Mouse (Mus musculus) monocyte, adult 2 months (primary cell): Measurements from ENCODE around the gene Bbs9.
"Not testable (repeated sequence)": the region's sequence is repeated elsewhere in the genome, so short reads cannot be mapped to it uniquely, and the experiment has no call there.

Source experiments
- DNase-seq, 2 experiments: peaks; one replicate each; pipeline ENCODE4 v3.0.0; 2022; ENCODE audit warnings: low spot score in 2 of 2, low read depth in 1 of 2

Bbs9 gene

GRCm38 (mm10) chr9:22683786-22684185 lies 208.3 kb downstream of the Bbs9 start:
- no peak for DNase-seq

- DNase-seq: no peak
Observed at GRCm38 (mm10) chr9:22686765-22687472, 211.4 kb downstream of the Bbs9 start.

- DNase-seq: no peak
Observed at GRCm38 (mm10) chr9:22690234-22690633, 214.7 kb downstream of the Bbs9 start.

- no peak for DNase-seq
Observed at GRCm38 (mm10) chr9:22695392-22695791, 219.9 kb downstream of the Bbs9 start.

- DNase-seq: no peak
Observed at GRCm38 (mm10) chr9:22696809-22697374, 221.4 kb downstream of the Bbs9 start.

DNA sequence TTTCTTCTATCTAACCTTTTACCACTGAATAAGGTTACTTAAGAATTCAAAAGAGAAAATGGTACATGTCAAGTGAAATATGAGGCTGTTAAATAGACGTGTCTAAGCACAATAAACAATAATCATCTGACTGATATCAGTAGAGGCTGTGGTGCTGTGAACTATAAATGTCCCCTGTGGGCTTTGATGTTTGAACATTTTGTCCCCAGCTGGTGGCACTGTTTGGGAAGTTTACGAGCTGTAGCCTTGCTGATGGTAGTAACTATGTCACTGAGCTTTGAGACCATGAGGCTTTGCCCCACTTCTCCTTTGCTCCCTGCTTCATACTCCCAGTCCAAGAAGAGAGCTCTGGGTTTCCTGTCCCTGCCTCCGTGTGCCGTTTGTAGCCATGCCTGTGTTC lies 222.3 kb downstream of the Bbs9 start:
- no peak for DNase-seq

GRCm38 (mm10) chr9:22698501-22698900 lies 223.0 kb downstream of the Bbs9 start:
- no peak for DNase-seq

DNA sequence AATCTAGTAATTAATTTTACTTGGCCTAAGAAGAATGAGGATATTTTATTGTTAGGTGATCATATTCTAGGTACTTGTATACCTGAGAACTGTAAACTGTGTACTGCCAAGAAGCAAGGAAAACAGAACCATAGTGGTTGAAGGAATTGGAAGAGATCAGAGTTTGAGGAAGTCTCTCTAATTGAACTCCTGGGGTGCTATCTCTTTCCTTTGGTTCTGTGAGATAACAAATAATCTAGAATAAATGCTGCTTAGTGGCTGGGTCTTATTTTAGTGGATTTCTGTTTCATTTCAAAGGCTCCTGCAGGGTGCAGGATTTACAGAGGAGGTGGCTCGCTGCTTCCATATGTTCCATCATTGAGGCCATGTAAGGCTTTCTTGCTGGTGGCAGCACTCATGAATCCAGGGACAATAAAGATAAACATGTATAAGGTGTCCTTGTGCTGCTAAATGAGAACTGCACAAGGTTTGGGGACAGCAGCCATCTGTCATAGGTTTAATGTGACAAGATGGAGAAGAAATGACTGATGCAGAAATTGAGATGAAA lies 226.6 kb downstream of the Bbs9 start:
- no peak for DNase-seq

GRCm38 (mm10) chr9:22702812-22703367 lies 227.4 kb downstream of the Bbs9 start:
- no peak for DNase-seq

- DNase-seq: no peak
Observed at GRCm38 (mm10) chr9:22703541-22703940, 228.0 kb downstream of the Bbs9 start.

GRCm38 (mm10) chr9:22707166-22707913 lies 231.8 kb downstream of the Bbs9 start:
- DNase-seq: no peak

- DNase-seq: no peak
Observed at GRCm38 (mm10) chr9:22708970-22709726, 233.6 kb downstream of the Bbs9 start.

- DNase-seq: no peak
Observed at GRCm38 (mm10) chr9:22710032-22710431, 234.5 kb downstream of the Bbs9 start.

- no peak for DNase-seq
Observed at GRCm38 (mm10) chr9:22711339-22711738, 235.8 kb downstream of the Bbs9 start.

DNA sequence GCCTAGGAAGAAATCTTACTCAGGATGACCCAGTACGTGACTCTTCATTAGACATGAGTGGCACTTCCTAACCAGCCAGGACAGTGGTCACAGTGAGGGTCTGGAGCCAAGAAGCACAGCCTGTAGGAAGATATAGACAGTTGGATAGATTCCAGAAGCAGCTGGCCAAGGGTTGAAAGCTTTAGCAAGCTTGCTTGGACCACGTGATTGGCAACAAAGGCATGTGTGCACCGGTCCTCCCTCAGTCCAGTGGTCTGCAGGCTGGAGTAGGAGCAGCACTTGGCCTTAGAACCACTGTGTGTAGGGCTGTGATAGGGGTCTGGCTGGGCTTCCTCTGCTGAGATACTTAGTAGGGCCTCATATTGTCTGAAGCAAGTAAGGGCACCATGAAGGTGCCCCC lies 237.2 kb downstream of the Bbs9 start:
- DNase-seq: no peak

DNA sequence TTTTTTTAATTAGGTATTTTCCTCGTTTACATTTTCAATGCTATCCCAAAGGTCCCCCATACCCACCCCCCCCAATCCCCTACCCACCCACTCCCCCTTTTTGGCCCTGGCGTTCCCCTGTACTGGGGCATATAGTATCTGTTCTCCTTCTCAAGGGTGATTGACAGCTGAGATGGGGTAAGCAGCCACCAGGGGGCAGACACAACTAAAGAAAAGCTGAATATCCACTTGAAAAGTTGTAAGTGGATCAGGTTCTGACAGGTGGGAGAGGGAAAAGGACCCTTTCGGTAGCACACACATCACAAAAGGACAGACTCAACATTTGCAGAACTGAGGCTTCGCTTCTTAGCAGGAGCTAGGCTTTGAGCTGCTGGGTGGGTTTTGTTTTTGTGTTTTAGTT lies 237.8 kb downstream of the Bbs9 start:
- DNase-seq: not testable (repeated sequence)

- no peak for DNase-seq
Observed at GRCm38 (mm10) chr9:22717583-22717982, 242.1 kb downstream of the Bbs9 start.

GRCm38 (mm10) chr9:22718174-22718823 lies 242.8 kb downstream of the Bbs9 start:
- no peak for DNase-seq

GRCm38 (mm10) chr9:22732646-22733045 lies 257.1 kb downstream of the Bbs9 start:
- no peak for DNase-seq

- no peak for DNase-seq
Observed at GRCm38 (mm10) chr9:22734954-22735353, 259.4 kb downstream of the Bbs9 start.
